Mouse (Mus musculus) kidney, embryonic 16.5 days (tissue): ENCODE measurements around the gene Psmb9. TPM values are rescaled to one million over a fixed set of nuclear protein-coding genes. Genes with fewer than 3 reads are reported as not detected.

Experiments
- ATAC-seq: fragments of 200-750 bp; cut with Nextera tagmentation; 2 replicates; pipeline ENCODE4 v1.8.0; 2017; ENCODE audit warnings: moderate TSS enrichment; ENCODE audit not compliant: low FRiP score, low TSS enrichment
- H3K27ac ChIP-seq: fragments of 300-500 bp; sonication (generic); 2 replicates; pipeline ENCODE4 v1.5.1; 2014; ENCODE audit warnings: low read length
- H3K27me3 ChIP-seq: fragments of 300-500 bp; sonication (generic); 2 replicates; pipeline ENCODE4 v1.6.1; 2014; ENCODE audit warnings: low read length, control low read depth, mixed read lengths; ENCODE audit not compliant: insufficient read depth
- H3K36me3 ChIP-seq: fragments of 300-500 bp; sonication (generic); 2 replicates; pipeline ENCODE4 v1.6.1; 2014; ENCODE audit warnings: low read length, control low read depth, mixed read lengths; ENCODE audit not compliant: insufficient read depth
- H3K4me1 ChIP-seq: fragments of 300-500 bp; sonication (generic); 2 replicates; pipeline ENCODE4 v1.6.1; 2014; ENCODE audit warnings: low read length, control low read depth, mixed read lengths; ENCODE audit not compliant: insufficient read depth
- H3K4me2 ChIP-seq: fragments of 300-500 bp; sonication (generic); replicated peaks from 2 replicates; pipeline ENCODE4 v1.6.1; 2014; ENCODE audit warnings: low read depth, low read length
- H3K4me3 ChIP-seq: fragments of 300-500 bp; sonication (generic); 2 replicates; pipeline ENCODE4 v1.5.1; 2014; ENCODE audit warnings: mild to moderate bottlenecking, low read length
- H3K9ac ChIP-seq: fragments of 300-500 bp; sonication (generic); replicated peaks from 2 replicates; pipeline ENCODE4 v1.6.1; 2014; ENCODE audit warnings: low read length
- H3K9me3 ChIP-seq: fragments of 300-500 bp; sonication (generic); 2 replicates; pipeline ENCODE4 v1.6.1; 2016; ENCODE audit warnings: low read length, control low read depth
- WGBS: fragments of 180-500 bp; shearing (Covaris S2); extraction: QIAGEN DNeasy Blood & Tissue Kit; methylation state at CpG from one replicate; pipeline ENCODE4 v1.1.7; 2014; 5-methylcytosine and 5-hydroxymethylcytosine counted together
- polyA plus RNA-seq: library from polyadenylated mRNA; unstranded; fragments of >200 nt; fragmentation: Nextera tagmentation; extraction: Ambion mirVana; gene quantifications from 2 replicates; pipeline ENCODE4 v1.2.1, GENCODE M21; 2015

The Psmb9 gene
- polyA plus RNA-seq, 1 experiment from 2014 or later: 2.4 TPM

DNA sequence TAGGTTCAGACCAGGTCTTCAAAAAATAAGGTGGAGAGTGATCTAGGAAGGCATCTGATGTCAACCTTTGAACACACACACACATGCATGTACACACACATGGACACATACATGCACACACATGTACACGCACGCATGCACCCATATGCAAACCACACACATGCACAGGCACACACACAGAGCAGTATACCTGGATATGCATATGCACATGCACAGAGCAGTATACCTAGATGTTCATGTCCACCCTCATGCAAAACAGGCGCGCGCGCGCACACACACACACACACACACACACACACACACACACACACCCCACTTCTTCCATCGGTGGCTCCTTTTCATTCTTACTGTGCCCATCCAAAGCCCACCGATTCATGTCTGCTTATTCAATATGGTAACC is 20.3 kb upstream of the Psmb9 start:
- peaks cover 6% of the 10 kb centered on the region; the same call in 1 of the 2 replicates for H3K9me3 ChIP-seq
- no peak overlapping the region for H3K4me2 ChIP-seq
- no peaks in the 10 kb centered on the region for H3K36me3 ChIP-seq
- no peak for ATAC-seq
- H3K4me3 ChIP-seq: no peak overlapping the region
- peaks cover 36% of the 10 kb centered on the region for H3K27me3 ChIP-seq
- H3K4me1 ChIP-seq: peaks cover 11% of the 10 kb centered on the region; the same call in 1 of the 2 replicates
- H3K27ac ChIP-seq: no peak overlapping the region
- no peak overlapping the region for H3K9ac ChIP-seq
- 99% methylated on average over 9 of the region's 9 CpGs for WGBS

DNA sequence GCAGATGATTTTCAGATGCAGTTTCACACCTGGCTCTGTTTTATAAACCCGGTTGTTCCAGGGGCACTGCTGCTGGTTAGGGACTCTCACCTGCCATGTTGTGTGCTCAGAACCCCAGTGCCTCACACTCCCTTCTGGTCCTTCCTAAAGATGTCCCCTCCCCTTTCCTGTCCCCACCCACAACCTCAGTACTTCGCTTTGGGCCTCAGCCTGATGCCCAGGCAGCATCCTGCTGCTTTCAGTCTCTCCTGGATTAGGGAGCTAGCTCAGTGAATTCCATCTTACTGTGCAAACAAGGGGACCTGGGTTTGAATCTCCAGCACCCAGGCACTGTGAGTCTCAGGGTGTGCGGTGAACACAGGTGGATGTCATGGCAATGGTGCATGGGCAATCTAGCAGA is 19.9 kb upstream of the Psmb9 start:
- Histone ChIP-seq H3K4me1 (peaks cover 11% of the 10 kb centered on the region; the same call in 1 of the 2 replicates), H3K27me3 (peaks cover 32% of the 10 kb centered on the region), H3K4me3 (no peak overlapping the region), H3K36me3 (no peaks in the 10 kb centered on the region), H3K9ac (no peak overlapping the region), H3K4me2 (no peak overlapping the region), H3K9me3 (peaks cover 6% of the 10 kb centered on the region; the same call in 1 of the 2 replicates), H3K27ac (no peak overlapping the region)
- no peak for ATAC-seq
- WGBS: 64% methylated on average over 3 of the region's 3 CpGs

DNA sequence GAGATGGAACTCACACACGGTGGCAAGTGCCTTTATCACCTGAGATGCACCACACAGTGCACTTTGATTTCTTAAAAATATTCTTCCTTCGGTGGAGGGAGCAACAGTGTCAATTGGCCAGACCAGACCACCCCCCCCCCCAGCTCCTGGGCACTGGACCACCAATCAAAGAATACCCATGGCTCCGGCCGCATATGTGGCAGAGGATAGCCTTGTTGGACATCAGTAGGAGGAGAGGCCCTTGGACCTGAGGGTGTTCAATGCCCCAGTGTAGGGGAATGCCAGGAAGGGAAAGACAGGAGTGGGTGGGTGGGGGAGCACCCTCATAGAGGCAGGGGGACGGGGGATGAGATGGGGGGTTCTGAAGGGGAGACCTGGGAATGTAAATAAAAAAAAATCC is 19.2 kb upstream of the Psmb9 start:
- H3K9me3 ChIP-seq: peaks cover 6% of the 10 kb centered on the region; the same call in 1 of the 2 replicates
- peaks cover 11% of the 10 kb centered on the region; the same call in 1 of the 2 replicates for H3K4me1 ChIP-seq
- no peak overlapping the region for H3K4me2 ChIP-seq
- no peak for ATAC-seq
- H3K27ac ChIP-seq: no peak overlapping the region
- WGBS: 85% methylated on average over 5 of the region's 5 CpGs
- H3K27me3 ChIP-seq: peaks cover 26% of the 10 kb centered on the region
- H3K4me3 ChIP-seq: no peak overlapping the region
- H3K36me3 ChIP-seq: no peaks in the 10 kb centered on the region
- no peak overlapping the region for H3K9ac ChIP-seq

DNA sequence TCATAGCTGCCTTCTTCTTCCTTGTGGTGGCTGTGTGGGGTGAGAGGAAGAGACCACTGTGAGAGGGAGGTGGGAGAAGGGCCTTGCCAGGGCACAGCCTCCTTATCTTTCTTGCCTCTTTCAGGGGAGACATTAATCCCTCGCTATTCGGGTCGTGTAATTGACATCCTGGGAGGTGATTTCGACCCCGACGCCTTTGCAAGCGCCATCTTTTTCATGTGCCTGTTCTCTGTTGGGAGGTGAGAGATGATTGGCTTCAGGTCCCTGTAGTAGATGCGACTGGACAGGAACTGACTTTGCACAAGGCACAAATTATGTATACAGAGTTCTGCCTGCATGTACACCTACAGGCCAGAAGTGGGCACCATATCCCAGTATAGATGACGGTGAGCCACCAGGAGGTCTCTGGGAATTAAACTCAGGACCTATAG is 18.2 kb upstream of the Psmb9 start:
- no peaks in the 10 kb centered on the region for H3K36me3 ChIP-seq
- H3K4me2 ChIP-seq: no peak overlapping the region
- H3K9me3 ChIP-seq: peaks cover 6% of the 10 kb centered on the region; the same call in 1 of the 2 replicates
- peaks cover 17% of the 10 kb centered on the region for H3K27me3 ChIP-seq
- H3K9ac ChIP-seq: no peak overlapping the region
- ATAC-seq: no peak
- H3K4me3 ChIP-seq: peak overlapping the region; percentile 85; the same call in 1 of the 2 replicates
- H3K27ac ChIP-seq: no peak overlapping the region
- WGBS: 20% methylated on average over 9 of the region's 9 CpGs
- H3K4me1 ChIP-seq: peaks cover 11% of the 10 kb centered on the region; the same call in 1 of the 2 replicates

DNA sequence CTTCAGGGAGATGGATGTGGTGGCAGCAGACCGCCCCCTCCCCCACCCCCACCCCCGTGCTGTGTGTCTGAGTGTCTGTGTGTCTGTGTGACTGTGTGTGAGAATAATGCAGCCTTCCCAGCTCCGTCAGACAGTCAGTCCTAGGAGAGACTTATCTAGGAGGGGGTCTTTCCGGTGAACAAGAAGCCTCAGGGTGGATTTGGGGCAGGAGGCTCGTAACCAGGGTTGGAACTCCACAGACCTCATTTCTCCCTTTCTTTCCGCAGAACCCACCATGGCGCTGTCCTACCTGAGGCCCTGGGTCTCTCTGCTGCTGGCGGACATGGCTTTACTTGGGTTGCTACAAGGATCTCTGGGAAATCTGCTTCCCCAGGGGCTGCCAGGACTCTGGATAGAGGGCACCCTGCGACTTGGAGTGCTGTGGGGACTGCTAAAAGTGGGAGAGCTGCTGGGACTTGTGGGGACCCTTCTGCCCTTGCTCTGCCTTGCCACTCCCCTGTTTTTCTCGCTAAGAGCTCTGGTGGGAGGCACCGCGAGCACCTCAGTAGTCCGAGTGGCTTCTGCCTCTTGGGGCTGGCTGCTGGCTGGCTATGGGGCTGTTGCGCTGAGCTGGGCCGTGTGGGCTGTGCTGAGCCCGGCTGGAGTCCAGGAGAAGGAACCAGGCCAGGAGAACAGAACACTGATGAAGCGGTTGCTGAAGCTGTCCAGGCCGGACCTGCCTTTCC is 17.6 kb upstream of the Psmb9 start:
- H3K27me3 ChIP-seq: peaks cover 14% of the 10 kb centered on the region
- WGBS: 20% methylated on average over 18 of the region's 18 CpGs
- H3K4me1 ChIP-seq: peaks cover 11% of the 10 kb centered on the region; the same call in 1 of the 2 replicates
- peak overlapping the region; percentile 96 for H3K4me2 ChIP-seq
- H3K9me3 ChIP-seq: peaks cover 6% of the 10 kb centered on the region; the same call in 1 of the 2 replicates
- H3K9ac ChIP-seq: peak overlapping the region; percentile 76
- ATAC-seq: peak; percentile 21; the same call in 1 of the 2 replicates
- H3K4me3 ChIP-seq: peak overlapping the region; percentile 85
- H3K27ac ChIP-seq: no peak overlapping the region
- H3K36me3 ChIP-seq: no peaks in the 10 kb centered on the region

DNA sequence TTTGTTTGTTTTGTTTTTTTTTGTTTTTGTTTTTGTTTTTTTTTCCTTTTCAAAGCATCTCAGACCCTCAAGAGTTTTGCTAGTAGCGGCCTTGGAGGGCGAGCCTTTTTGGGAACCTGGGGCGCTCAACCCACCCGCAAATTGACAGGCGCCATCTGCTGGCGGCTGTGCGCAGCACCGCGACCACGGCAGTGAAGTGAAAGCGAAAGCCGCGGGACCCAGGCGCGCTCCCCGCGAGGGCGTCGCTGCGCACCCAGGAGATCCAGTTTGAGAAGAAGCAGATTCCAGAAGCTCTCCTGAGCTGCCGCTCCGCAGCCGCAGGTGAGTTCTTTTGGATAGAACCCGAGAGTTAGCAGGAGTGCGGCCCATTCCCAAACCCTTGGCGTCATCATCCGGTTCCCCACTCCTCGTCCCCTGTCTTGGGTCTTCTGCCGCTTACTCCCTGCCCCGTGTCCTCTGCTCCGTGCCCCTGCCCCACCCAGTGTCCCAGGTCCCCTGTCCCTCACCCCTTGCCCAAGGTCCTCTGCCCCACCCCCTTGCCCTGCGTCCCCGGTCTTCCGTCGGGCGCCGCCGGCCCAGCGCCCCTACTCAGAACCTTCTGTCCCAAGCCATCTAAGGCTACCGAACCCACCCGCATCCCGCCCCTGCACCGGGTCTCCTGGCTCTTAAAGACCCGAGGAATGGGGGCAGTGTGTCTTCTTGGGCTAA is 16.9 kb upstream of the Psmb9 start:
- Histone ChIP-seq H3K9me3 (peaks cover under 1% of the 10 kb centered on the region; the same call in 1 of the 2 replicates), H3K4me2 (peak overlapping the region; percentile 96), H3K4me1 (peaks cover 11% of the 10 kb centered on the region; the same call in 1 of the 2 replicates), H3K36me3 (no peaks in the 10 kb centered on the region), H3K27me3 (peaks cover 13% of the 10 kb centered on the region), H3K27ac (no peak overlapping the region), H3K4me3 (peak overlapping the region; percentile 85), H3K9ac (peak overlapping the region; percentile 76)
- peak; percentile 69; the same call in 1 of the 2 replicates for ATAC-seq
- WGBS: under 1% methylated on average over 44 of the region's 44 CpGs

DNA sequence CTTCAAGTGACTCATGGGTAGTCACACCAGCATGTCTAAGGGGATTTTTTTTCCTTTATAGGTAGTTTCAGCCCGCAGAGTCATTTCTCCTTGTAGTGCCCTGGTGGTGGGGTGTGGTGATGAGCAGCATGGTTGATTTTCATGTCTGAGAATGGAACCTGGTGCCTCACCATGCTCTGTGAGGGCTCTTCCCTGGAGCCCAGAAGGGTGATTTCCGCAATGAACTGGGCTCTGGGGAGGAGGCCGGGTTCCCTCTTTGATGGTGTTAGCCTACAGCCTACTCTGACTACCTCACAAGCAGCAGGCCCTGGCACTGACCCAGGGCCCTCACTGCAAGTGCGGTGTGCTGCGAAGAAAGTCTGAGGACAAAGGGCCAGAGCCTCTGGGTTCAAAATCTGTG is 15.9 kb upstream of the Psmb9 start, which contains the start of gene Tap2:
TSS of gene Tap2 (plus strand) at position 84 of the 400 bp plus-strand sequence.
- Histone ChIP-seq H3K4me1 (peaks cover 11% of the 10 kb centered on the region; the same call in 1 of the 2 replicates), H3K27me3 (peaks cover 20% of the 10 kb centered on the region), H3K36me3 (no peaks in the 10 kb centered on the region), H3K9ac (peak within 1 kb of the TSS; percentile 76), H3K27ac (no peak within 1 kb of the TSS), H3K4me2 (peak within 1 kb of the TSS; percentile 96), H3K4me3 (peak within 1 kb of the TSS; percentile 85), H3K9me3 (no peaks in the 10 kb centered on the region)
- no peak for ATAC-seq
- WGBS: 70% methylated on average over 5 of the region's 5 CpGs

DNA sequence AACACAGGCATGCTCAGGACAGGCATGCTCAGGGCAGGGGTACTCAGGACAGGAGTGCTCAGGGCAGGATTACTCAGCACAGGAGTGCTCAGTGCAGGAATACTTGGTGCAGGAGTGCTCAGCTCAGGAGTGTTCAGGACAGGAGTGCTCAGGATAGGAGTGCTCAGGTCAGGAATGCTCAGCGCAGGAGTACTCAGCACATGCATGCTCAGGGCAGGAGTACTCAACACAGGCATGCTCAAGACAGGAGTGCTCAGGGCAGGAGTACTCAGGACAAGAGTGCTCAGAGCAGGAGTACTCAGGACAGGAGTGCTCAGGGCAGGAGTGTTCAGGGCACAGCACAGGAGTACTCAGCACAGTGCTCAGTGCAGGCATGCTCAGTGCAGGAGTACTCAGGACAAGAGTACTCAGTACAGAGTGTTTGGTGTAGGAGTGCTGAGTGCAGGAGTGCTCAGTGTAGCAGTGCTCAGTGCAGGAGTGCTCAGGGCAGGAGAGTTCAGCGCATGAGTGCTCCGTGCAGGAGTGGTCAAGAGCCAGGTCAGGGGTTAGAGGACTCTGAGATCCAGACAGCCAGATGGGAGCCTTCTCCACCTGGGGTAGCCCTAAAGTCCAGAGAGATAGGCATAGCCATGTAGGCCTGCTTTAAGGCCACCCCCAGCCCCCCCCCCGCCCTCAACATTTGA is 15.3 kb upstream of the Psmb9 start:
- Histone ChIP-seq H3K36me3 (no peaks in the 10 kb centered on the region), H3K9ac (no peak overlapping the region), H3K4me1 (peaks cover 17% of the 10 kb centered on the region), H3K27me3 (peaks cover 26% of the 10 kb centered on the region), H3K27ac (no peak overlapping the region), H3K4me3 (no peak overlapping the region), H3K4me2 (no peak overlapping the region), H3K9me3 (no peaks in the 10 kb centered on the region)
- WGBS: 87% methylated on average over 4 of the region's 4 CpGs
- ATAC-seq: peak; percentile 44; the same call in 1 of the 2 replicates

DNA sequence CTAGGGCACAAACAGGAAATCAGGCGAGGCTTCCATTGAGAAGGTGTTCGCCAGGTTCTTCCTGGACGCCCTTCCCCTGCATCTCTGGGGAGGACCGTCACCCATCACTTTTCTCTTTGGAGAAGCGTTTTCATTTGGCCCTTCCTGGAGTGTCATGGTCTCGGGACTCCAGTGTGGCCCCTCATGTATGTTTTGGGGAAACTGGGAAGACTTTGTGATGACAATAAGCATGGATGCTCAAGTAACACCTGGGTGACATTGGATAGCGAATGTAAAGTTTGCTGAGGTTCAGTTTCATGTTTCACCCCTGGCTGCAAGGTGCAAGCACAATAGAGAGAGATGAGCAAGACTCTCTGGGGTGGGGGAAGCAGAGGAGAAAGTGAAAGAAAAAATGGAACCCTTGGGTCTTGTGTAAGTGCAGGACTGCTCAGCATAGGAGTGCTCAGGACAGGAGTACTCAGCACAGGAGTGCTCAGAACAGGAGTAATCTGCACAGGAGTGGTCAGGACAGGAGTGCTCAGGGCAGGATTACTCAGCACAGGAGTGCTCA is 14.0 kb upstream of the Psmb9 start:
- peaks cover 36% of the 10 kb centered on the region for H3K27me3 ChIP-seq

More for the DNA sequence above, 14.0 kb upstream of the Psmb9 start:
- Histone ChIP-seq H3K36me3 (no peaks in the 10 kb centered on the region), H3K9me3 (no peaks in the 10 kb centered on the region), H3K4me2 (no peak overlapping the region), H3K4me1 (peaks cover 24% of the 10 kb centered on the region), H3K9ac (no peak overlapping the region), H3K27ac (no peak overlapping the region), H3K4me3 (no peak overlapping the region)
- ATAC-seq: no peak
- 67% methylated on average over 7 of the region's 7 CpGs for WGBS
